Mouse (Mus musculus): ENCODE results near the gene Cstf1. TPM values are rescaled to one million over a fixed set of nuclear protein-coding genes. Genes with fewer than 3 reads are reported as not detected.

Cstf1 gene
- polyA plus RNA-seq, 1 experiment from 2014 or later = 49.5 TPM

- no peak for ATAC-seq (ENCODE audit: low FRiP score, low TSS enrichment)
- Histone ChIP-seq H3K27me3 (ENCODE audit: control insufficient read depth, insufficient read depth, low read length) (no peaks in the 10 kb centered on the region), H3K27ac (ENCODE audit: low read depth, low read length) (no peak overlapping the region; the same call in 1 of the 2 replicates), H3K4me3 (ENCODE audit: low read length) (no peak overlapping the region), H3K9me3 (ENCODE audit: control insufficient read depth, low read length) (no peaks in the 10 kb centered on the region), H3K36me3 (ENCODE audit: control insufficient read depth, insufficient read depth, low read length) (no peaks in the 10 kb centered on the region), H3K4me2 (replicated peaks; ENCODE audit: low read depth, low read length) (no peak overlapping the region), H3K4me1 (ENCODE audit: control insufficient read depth, insufficient read depth, low read length) (peaks cover 15% of the 10 kb centered on the region), H3K9ac (ENCODE audit: low read depth, low read length) (no peak overlapping the region)
- 61% methylated on average over 5 of the region's 5 CpGs for WGBS
Measured at GRCm38 (mm10) chr2:172413894-172414293, 43.4 kb downstream of the Cstf1 start.

GRCm38 (mm10) chr2:172416218-172416617, 45.7 kb downstream of the Cstf1 start:
- Histone ChIP-seq H3K4me1 (ENCODE audit: control insufficient read depth, insufficient read depth, low read length) (peaks cover 15% of the 10 kb centered on the region), H3K9me3 (ENCODE audit: control insufficient read depth, low read length) (no peaks in the 10 kb centered on the region), H3K27me3 (ENCODE audit: control insufficient read depth, insufficient read depth, low read length) (no peaks in the 10 kb centered on the region), H3K36me3 (ENCODE audit: control insufficient read depth, insufficient read depth, low read length) (no peaks in the 10 kb centered on the region), H3K4me2 (replicated peaks; ENCODE audit: low read depth, low read length) (no peak overlapping the region), H3K4me3 (ENCODE audit: low read length) (no peak overlapping the region), H3K9ac (ENCODE audit: low read depth, low read length) (no peak overlapping the region), H3K27ac (ENCODE audit: low read depth, low read length) (no peak overlapping the region)
- 63% methylated on average over 12 of the region's 12 CpGs for WGBS
- no peak for ATAC-seq (ENCODE audit: low FRiP score, low TSS enrichment)

DNA sequence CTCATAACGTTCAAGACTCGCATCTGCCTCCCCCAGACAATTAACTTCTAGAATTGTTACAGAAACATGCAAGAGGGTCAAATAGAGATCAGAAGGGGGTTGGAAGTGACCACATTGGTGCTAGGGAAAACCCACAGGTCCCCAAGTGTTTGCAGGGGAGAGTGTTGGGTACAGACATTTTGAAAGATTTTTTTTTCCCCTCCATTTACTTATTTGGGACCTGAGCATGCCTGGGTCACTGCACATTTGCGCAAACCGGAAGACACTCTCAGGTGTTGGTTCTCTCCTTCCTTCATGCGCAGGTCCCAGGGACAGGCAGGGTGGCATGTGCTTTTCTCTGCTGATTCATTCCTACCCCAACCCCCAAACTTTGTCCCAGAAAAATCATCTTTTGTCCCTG, 46.4 kb downstream of the Cstf1 start:
- H3K9ac ChIP-seq (ENCODE audit: low read depth, low read length) = no peak overlapping the region
- H3K4me2 ChIP-seq (replicated peaks; ENCODE audit: low read depth, low read length) = no peak overlapping the region
- no peak for ATAC-seq (ENCODE audit: low FRiP score, low TSS enrichment)
- no peaks in the 10 kb centered on the region for H3K9me3 ChIP-seq (ENCODE audit: control insufficient read depth, low read length)
- no peak overlapping the region for H3K27ac ChIP-seq (ENCODE audit: low read depth, low read length)
- no peak overlapping the region for H3K4me3 ChIP-seq (ENCODE audit: low read length)
- peaks cover 15% of the 10 kb centered on the region for H3K4me1 ChIP-seq (ENCODE audit: control insufficient read depth, insufficient read depth, low read length)
- 85% methylated on average over 5 of the region's 5 CpGs for WGBS
- H3K36me3 ChIP-seq (ENCODE audit: control insufficient read depth, insufficient read depth, low read length) = no peaks in the 10 kb centered on the region
- H3K27me3 ChIP-seq (ENCODE audit: control insufficient read depth, insufficient read depth, low read length) = no peaks in the 10 kb centered on the region

- H3K9ac ChIP-seq (ENCODE audit: low read depth, low read length) = no peak overlapping the region
- 90% methylated on average over 5 of the region's 5 CpGs for WGBS
- H3K27me3 ChIP-seq (ENCODE audit: control insufficient read depth, insufficient read depth, low read length) = no peaks in the 10 kb centered on the region
- H3K9me3 ChIP-seq (ENCODE audit: control insufficient read depth, low read length) = no peaks in the 10 kb centered on the region
- no peak overlapping the region for H3K27ac ChIP-seq (ENCODE audit: low read depth, low read length)
- no peaks in the 10 kb centered on the region for H3K36me3 ChIP-seq (ENCODE audit: control insufficient read depth, insufficient read depth, low read length)
- ATAC-seq (ENCODE audit: low FRiP score, low TSS enrichment) = no peak
- no peak overlapping the region for H3K4me3 ChIP-seq (ENCODE audit: low read length)
- H3K4me2 ChIP-seq (replicated peaks; ENCODE audit: low read depth, low read length) = no peak overlapping the region
- H3K4me1 ChIP-seq (ENCODE audit: control insufficient read depth, insufficient read depth, low read length) = peaks cover 7% of the 10 kb centered on the region
Measured at GRCm38 (mm10) chr2:172418208-172418607, 47.7 kb downstream of the Cstf1 start.

DNA sequence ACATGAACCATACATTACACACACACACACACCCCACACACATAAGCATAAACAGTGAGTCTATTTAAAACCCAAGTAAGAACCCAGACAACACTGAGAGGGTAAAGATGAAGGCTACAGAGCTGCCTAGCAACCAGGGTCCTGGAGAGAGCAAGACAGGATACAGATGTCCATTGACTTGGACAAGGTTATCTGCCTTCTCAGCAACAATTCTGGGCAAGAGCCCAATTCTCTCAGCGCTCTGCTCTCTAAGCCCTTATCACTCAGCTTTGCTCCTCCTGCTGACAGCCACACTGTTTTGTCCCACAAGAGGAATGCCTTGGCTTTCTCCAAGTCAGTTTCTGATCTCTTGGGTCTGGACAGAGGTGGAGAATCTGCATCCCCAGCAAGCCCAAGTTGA, 60.1 kb downstream of the Cstf1 start:
- H3K9ac ChIP-seq (ENCODE audit: low read depth, low read length) = no peak overlapping the region
- H3K27me3 ChIP-seq (ENCODE audit: control insufficient read depth, insufficient read depth, low read length) = no peaks in the 10 kb centered on the region
- no peak overlapping the region for H3K4me3 ChIP-seq (ENCODE audit: low read length)
- H3K36me3 ChIP-seq (ENCODE audit: control insufficient read depth, insufficient read depth, low read length) = no peaks in the 10 kb centered on the region
- H3K9me3 ChIP-seq (ENCODE audit: control insufficient read depth, low read length) = no peaks in the 10 kb centered on the region
- H3K4me1 ChIP-seq (ENCODE audit: control insufficient read depth, insufficient read depth, low read length) = no peaks in the 10 kb centered on the region
- ATAC-seq (ENCODE audit: low FRiP score, low TSS enrichment) = peak; percentile 49; the same call in 1 of the 2 replicates
- no peak overlapping the region for H3K4me2 ChIP-seq (replicated peaks; ENCODE audit: low read depth, low read length)
- WGBS = 63% methylated on average over 1 of the region's 1 CpGs
- H3K27ac ChIP-seq (ENCODE audit: low read depth, low read length) = no peak overlapping the region

Other genes with a start within 250 kb of the Cstf1 start
- gene Mc3r, start 122.2 kb upstream of the Cstf1 start, polyA plus RNA-seq (2014; fragmentation: Nextera tagmentation; extraction: Ambion mirVana) = not detected in 2 replicates
- gene Fam210b, start 25.1 kb upstream of the Cstf1 start, polyA plus RNA-seq (2014; fragmentation: Nextera tagmentation; extraction: Ambion mirVana) = 6.5 and 7.1 TPM in 2 replicates
- 126 and 136 TPM in 2 replicates for gene Aurka, start 146 bp upstream of the Cstf1 start, polyA plus RNA-seq (2014; fragmentation: Nextera tagmentation; extraction: Ambion mirVana)
- 0.19 and 0.57 TPM in 2 replicates for gene Cass4, start 23.1 kb downstream of the Cstf1 start, polyA plus RNA-seq (2014; fragmentation: Nextera tagmentation; extraction: Ambion mirVana)
- 64.0 and 74.4 TPM in 2 replicates for gene Rtf2, start 69.9 kb downstream of the Cstf1 start, polyA plus RNA-seq (2014; fragmentation: Nextera tagmentation; extraction: Ambion mirVana)
- gene Gcnt7, start 87.9 kb downstream of the Cstf1 start, polyA plus RNA-seq (2014; fragmentation: Nextera tagmentation; extraction: Ambion mirVana) = 0.77 and 1.0 TPM in 2 replicates
- 0.40 TPM in 1 of 2 replicates, not detected in the other for gene Fam209, start 101.8 kb downstream of the Cstf1 start, polyA plus RNA-seq (2014; fragmentation: Nextera tagmentation; extraction: Ambion mirVana)
- 0.60 and 0.66 TPM in 2 replicates for gene Tfap2c, start 178.9 kb downstream of the Cstf1 start, polyA plus RNA-seq (2014; fragmentation: Nextera tagmentation; extraction: Ambion mirVana)

Measured in kidney, embryonic 14.5 days (tissue).